Mouse (Mus musculus): Measurements from ENCODE around the gene Fam136a. TPM values are rescaled to one million over a fixed set of nuclear protein-coding genes. Genes with fewer than 3 reads are reported as not detected.
"Not testable (repeated sequence)": the region's sequence is repeated elsewhere in the genome, so short reads cannot be mapped to it uniquely, and the experiment has no call there.

The Fam136a gene
- polyA plus RNA-seq, 1 experiment from 2014 or later, result 74.8 TPM

DNA sequence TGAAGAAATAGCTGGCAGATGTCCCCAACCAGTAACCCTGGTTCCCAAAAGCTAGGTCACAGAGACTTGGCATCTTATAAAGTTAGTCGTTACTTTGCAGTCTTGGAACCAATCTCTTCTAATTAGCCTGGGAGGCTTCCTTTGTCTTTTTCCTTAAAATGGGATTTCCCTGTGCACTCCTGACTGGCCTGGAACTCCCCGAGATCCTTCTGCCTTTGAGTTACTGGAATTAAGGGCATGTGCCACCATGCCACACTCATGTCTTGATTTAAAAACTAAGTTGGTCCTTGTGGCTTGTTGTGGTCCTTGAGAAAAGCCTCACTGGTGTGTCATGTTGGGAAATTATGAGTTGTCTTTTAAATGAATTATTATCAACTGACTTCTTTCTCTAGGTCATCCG is 12.9 kb downstream of the Fam136a start:
- Histone ChIP-seq H3K27me3 (ENCODE audit: control insufficient read depth, insufficient read depth, low read length) (no peaks in the 10 kb centered on the region), H3K9ac (ENCODE audit: low read length) (no peak overlapping the region), H3K36me3 (ENCODE audit: control insufficient read depth, insufficient read depth, low read length) (no peaks in the 10 kb centered on the region; the same call in 1 of the 2 replicates), H3K27ac (replicated peaks) (no peak overlapping the region), H3K9me3 (ENCODE audit: control insufficient read depth, low read length) (no peaks in the 10 kb centered on the region), H3K4me3 (ENCODE audit: low read depth, low read length) (no peak overlapping the region), H3K4me2 (replicated peaks; ENCODE audit: low read depth) (no peak overlapping the region), H3K4me1 (replicated peaks; ENCODE audit: control insufficient read depth, insufficient read depth) (no peaks in the 10 kb centered on the region)
- 87% methylated on average over 3 of the region's 3 CpGs for WGBS
- DNase-seq (ENCODE audit: low spot score), result no peak
- no peak for ATAC-seq (ENCODE audit: low FRiP score, low TSS enrichment)
- TF ChIP-seq EP300 (optimal IDR thresholded peaks at IDR 0.05) (no peak), CTCF (IDR thresholded peaks at IDR 0.05; ENCODE audit: low read depth) (no peak)

DNA sequence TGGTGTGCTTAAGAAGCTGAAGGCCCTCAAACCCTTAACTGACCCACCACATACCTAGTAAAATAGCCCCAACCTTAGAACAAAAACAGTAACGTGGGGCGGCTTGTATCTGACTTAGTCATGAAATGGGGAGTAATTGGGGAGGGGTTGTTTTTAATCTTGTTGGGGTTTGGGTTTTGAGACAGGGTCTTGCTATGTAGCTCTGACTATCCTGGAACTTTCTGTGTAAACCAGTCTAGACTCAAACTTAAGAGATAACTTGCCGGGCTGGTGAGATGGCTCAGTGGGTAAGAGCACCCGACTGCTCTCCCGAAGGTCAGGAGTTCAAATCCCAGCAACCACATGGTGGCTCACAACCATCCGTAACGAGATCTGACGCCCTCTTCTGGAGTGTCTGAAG is 14.7 kb downstream of the Fam136a start:
- WGBS, result 85% methylated on average over 5 of the region's 8 CpGs

DNA sequence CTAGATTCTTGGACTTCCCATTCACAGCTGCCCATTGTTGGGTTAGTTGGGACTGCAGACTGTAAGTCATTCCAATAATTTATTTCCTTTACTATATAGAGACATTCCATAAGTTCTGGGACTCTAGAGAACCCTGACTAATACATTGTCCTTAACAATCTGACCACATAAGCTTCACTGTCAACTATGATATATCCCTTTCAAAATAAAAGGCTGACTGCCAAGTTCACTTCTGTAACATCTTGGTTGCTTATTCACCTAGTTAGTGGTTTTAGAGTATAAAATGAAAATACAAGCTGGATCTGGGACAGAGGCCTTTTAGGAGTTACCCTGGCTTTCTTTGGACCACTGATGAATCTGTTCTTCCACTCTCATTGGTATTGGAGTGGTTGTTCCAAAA is 17.1 kb downstream of the Fam136a start:
- Histone ChIP-seq H3K4me2 (replicated peaks; ENCODE audit: low read depth) (no peak overlapping the region), H3K4me1 (replicated peaks; ENCODE audit: control insufficient read depth, insufficient read depth) (no peaks in the 10 kb centered on the region), H3K9me3 (ENCODE audit: control insufficient read depth, low read length) (no peaks in the 10 kb centered on the region), H3K9ac (ENCODE audit: low read length) (no peak overlapping the region), H3K36me3 (ENCODE audit: control insufficient read depth, insufficient read depth, low read length) (no peaks in the 10 kb centered on the region; the same call in 1 of the 2 replicates), H3K4me3 (ENCODE audit: low read depth, low read length) (no peak overlapping the region), H3K27ac (replicated peaks) (no peak overlapping the region), H3K27me3 (ENCODE audit: control insufficient read depth, insufficient read depth, low read length) (no peaks in the 10 kb centered on the region)
- ATAC-seq (ENCODE audit: low FRiP score, low TSS enrichment) (no peak), DNase-seq (ENCODE audit: low spot score) (no peak)
- TF ChIP-seq EP300 (optimal IDR thresholded peaks at IDR 0.05), result no peak
- no peak for TF ChIP-seq CTCF (IDR thresholded peaks at IDR 0.05; ENCODE audit: low read depth)

More for the DNA sequence above, 14.7 kb downstream of the Fam136a start:
- H3K4me2 ChIP-seq (replicated peaks; ENCODE audit: low read depth); DNase-seq (ENCODE audit: low spot score); H3K36me3 ChIP-seq (ENCODE audit: control insufficient read depth, insufficient read depth, low read length); H3K4me3 ChIP-seq (ENCODE audit: low read depth, low read length); H3K9me3 ChIP-seq (ENCODE audit: control insufficient read depth, low read length); H3K9ac ChIP-seq (ENCODE audit: low read length); H3K4me1 ChIP-seq (replicated peaks; ENCODE audit: control insufficient read depth, insufficient read depth); ATAC-seq (ENCODE audit: low FRiP score, low TSS enrichment); H3K27ac ChIP-seq (replicated peaks); H3K27me3 ChIP-seq (ENCODE audit: control insufficient read depth, insufficient read depth, low read length): not testable (repeated sequence)

DNA sequence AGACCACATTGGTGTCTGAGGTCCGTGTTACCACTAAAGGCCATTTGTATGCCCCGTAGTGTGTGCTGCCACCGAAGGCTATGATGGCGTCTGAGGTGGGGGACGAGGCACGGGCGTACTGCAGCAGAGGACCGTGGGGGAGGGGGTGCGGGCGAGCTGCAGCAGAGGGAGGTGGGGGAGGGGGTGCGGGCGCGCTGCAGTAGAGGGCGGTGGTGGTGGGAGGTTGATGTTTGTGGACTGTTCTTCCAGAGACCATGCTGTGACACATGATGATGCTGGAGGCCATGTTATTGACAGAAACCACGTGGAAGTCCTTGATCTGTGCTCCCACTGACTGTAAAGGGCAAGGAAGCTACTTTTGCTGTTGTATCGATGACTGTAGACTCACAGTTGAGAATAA is 17.9 kb downstream of the Fam136a start:
- no peak overlapping the region for H3K9ac ChIP-seq (ENCODE audit: low read length)
- H3K4me3 ChIP-seq (ENCODE audit: low read depth, low read length), result no peak overlapping the region
- H3K4me2 ChIP-seq (replicated peaks; ENCODE audit: low read depth), result no peak overlapping the region
- TF ChIP-seq CTCF (IDR thresholded peaks at IDR 0.05; ENCODE audit: low read depth), result no peak
- TF ChIP-seq EP300 (optimal IDR thresholded peaks at IDR 0.05), result no peak
- 49% methylated on average over 16 of the region's 16 CpGs for WGBS
- H3K27ac ChIP-seq (replicated peaks), result no peak overlapping the region
- no peaks in the 10 kb centered on the region for H3K9me3 ChIP-seq (ENCODE audit: control insufficient read depth, low read length)
- peaks cover 6% of the 10 kb centered on the region; the same call in 1 of the 2 replicates for H3K36me3 ChIP-seq (ENCODE audit: control insufficient read depth, insufficient read depth, low read length)
- ATAC-seq (ENCODE audit: low FRiP score, low TSS enrichment) (no peak), DNase-seq (ENCODE audit: low spot score) (no peak)
- no peaks in the 10 kb centered on the region for H3K4me1 ChIP-seq (replicated peaks; ENCODE audit: control insufficient read depth, insufficient read depth)
- H3K27me3 ChIP-seq (ENCODE audit: control insufficient read depth, insufficient read depth, low read length), result no peaks in the 10 kb centered on the region

DNA sequence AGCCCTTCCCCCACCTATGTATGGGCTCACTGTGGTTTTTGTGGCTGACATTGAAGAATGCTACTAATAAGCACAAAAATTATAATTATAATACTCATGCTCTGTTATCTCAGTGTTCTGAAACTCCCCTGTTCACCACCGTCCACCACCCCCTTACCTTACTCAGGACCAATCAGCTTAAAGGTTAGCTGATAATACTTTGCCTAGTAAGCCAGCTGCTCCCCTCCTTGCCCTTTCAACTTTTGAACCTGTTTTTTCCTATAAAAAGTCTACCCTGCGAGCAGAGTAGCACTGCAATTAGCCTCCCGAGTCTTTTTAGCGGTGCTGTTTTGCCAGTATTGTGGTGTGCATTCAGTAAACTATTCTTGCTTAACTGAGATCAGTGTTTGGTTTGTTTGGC is 19.2 kb downstream of the Fam136a start:
- no peak overlapping the region for H3K9ac ChIP-seq (ENCODE audit: low read length)
- no peak for DNase-seq (ENCODE audit: low spot score)
- WGBS, result 53% methylated on average over 4 of the region's 4 CpGs
- H3K4me3 ChIP-seq (ENCODE audit: low read depth, low read length), result no peak overlapping the region
- no peak overlapping the region for H3K4me2 ChIP-seq (replicated peaks; ENCODE audit: low read depth)
- H3K27me3 ChIP-seq (ENCODE audit: control insufficient read depth, insufficient read depth, low read length), result no peaks in the 10 kb centered on the region
- peaks cover 14% of the 10 kb centered on the region for H3K36me3 ChIP-seq (ENCODE audit: control insufficient read depth, insufficient read depth, low read length)
- H3K9me3 ChIP-seq (ENCODE audit: control insufficient read depth, low read length), result no peaks in the 10 kb centered on the region
- no peaks in the 10 kb centered on the region for H3K4me1 ChIP-seq (replicated peaks; ENCODE audit: control insufficient read depth, insufficient read depth)
- ATAC-seq (ENCODE audit: low FRiP score, low TSS enrichment), result no peak
- TF ChIP-seq EP300 (optimal IDR thresholded peaks at IDR 0.05), result no peak
- no peak for TF ChIP-seq CTCF (IDR thresholded peaks at IDR 0.05; ENCODE audit: low read depth)
- no peak overlapping the region for H3K27ac ChIP-seq (replicated peaks)

DNA sequence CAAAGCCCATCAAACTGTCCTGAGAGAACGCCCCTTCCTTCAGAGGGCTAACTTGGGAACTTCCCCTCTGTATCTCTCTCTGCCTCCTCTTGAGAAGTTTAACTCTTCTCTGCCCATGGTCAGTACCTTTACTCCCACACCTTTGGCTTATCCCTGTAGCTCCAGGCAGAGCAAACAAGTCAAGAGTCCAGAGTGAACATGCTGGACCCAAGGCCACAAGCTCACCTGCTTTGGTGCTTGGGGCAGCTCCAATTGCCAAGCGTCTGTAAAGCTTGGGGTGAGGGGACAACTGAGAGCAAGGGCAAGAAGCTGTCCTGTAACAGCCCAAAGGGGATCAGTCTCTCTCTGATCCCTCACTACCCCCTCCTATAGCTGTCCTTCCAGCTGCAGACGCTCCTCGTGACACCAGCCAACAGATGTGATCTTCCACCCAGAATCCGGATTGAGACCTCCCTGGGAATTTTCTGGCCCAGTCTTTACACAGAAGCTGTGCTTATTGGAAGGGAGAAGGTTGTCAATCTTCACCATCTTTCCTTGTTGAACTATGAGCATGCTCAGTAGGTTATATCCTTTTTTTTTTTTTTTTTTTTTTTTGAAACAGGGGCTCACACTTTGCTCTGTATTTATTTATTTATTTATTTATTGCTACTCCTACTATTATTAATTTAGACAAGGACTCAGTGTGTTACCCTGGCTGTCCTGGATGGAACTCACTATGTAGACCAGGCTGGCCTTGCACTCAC is 20.1 kb downstream of the Fam136a start:
- Histone ChIP-seq H3K9ac (ENCODE audit: low read length) (no peak overlapping the region), H3K4me2 (replicated peaks; ENCODE audit: low read depth) (no peak overlapping the region), H3K27me3 (ENCODE audit: control insufficient read depth, insufficient read depth, low read length) (no peaks in the 10 kb centered on the region), H3K4me3 (ENCODE audit: low read depth, low read length) (no peak overlapping the region), H3K36me3 (ENCODE audit: control insufficient read depth, insufficient read depth, low read length) (peaks cover 22% of the 10 kb centered on the region), H3K9me3 (ENCODE audit: control insufficient read depth, low read length) (no peaks in the 10 kb centered on the region), H3K4me1 (replicated peaks; ENCODE audit: control insufficient read depth, insufficient read depth) (no peaks in the 10 kb centered on the region), H3K27ac (replicated peaks) (no peak overlapping the region)
- WGBS, result 84% methylated on average over 5 of the region's 5 CpGs
- DNase-seq (ENCODE audit: low spot score) (no peak), ATAC-seq (ENCODE audit: low FRiP score, low TSS enrichment) (no peak)
- no peak for TF ChIP-seq CTCF (IDR thresholded peaks at IDR 0.05; ENCODE audit: low read depth)
- no peak for TF ChIP-seq EP300 (optimal IDR thresholded peaks at IDR 0.05)
